Mouse (Mus musculus) neural tube, embryonic 11.5 days (tissue): ENCODE measurements around the gene Urod. TPM values are rescaled to one million over a fixed set of nuclear protein-coding genes. Genes with fewer than 3 reads are reported as not detected.

Experiments used
- ATAC-seq: fragments of 200-750 bp; cut with Nextera tagmentation; 2 replicates; pipeline ENCODE4 v1.8.0; 2017; ENCODE audit warnings: moderate number of reproducible peaks, mild to moderate bottlenecking, moderate TSS enrichment, moderate library complexity; ENCODE audit not compliant: insufficient read depth, low FRiP score, low TSS enrichment
- DNase-seq: peaks from one replicate; pipeline ENCODE4 v3.0.0-alpha.2; 2015; ENCODE audit warnings: low spot score
- H3K27ac ChIP-seq: fragments of 300-500 bp; sonication (generic); 2 replicates; pipeline ENCODE4 v1.5.1; 2014; ENCODE audit warnings: low read depth, mild to moderate bottlenecking, low read length
- H3K27me3 ChIP-seq: fragments of 300-500 bp; sonication (generic); 2 replicates; pipeline ENCODE4 v1.6.1; 2014; ENCODE audit warnings: mild to moderate bottlenecking, low read length, mixed read lengths; ENCODE audit not compliant: control insufficient read depth, insufficient read depth
- H3K36me3 ChIP-seq: fragments of 300-500 bp; sonication (generic); 2 replicates; pipeline ENCODE4 v1.6.1; 2014; ENCODE audit warnings: mild to moderate bottlenecking, low read length, moderate library complexity, mixed read lengths; ENCODE audit not compliant: control insufficient read depth, insufficient read depth
- H3K4me1 ChIP-seq: fragments of 300-500 bp; sonication (generic); 2 replicates; pipeline ENCODE4 v1.6.1; 2014; ENCODE audit warnings: low read length, mixed read lengths; ENCODE audit not compliant: control insufficient read depth, insufficient read depth
- H3K4me2 ChIP-seq: fragments of 300-500 bp; sonication (generic); 2 replicates; pipeline ENCODE4 v1.6.1; 2014; ENCODE audit warnings: low read depth, mild to moderate bottlenecking, moderate library complexity
- H3K4me3 ChIP-seq: fragments of 300-500 bp; sonication (generic); 2 replicates; pipeline ENCODE4 v1.5.1; 2014; ENCODE audit warnings: low read depth, low read length
- H3K9ac ChIP-seq: fragments of 300-500 bp; sonication (generic); 2 replicates; pipeline ENCODE4 v1.6.1; 2014; ENCODE audit warnings: mild to moderate bottlenecking, low read length
- H3K9me3 ChIP-seq: fragments of 300-500 bp; sonication (generic); 2 replicates; pipeline ENCODE4 v1.6.1; 2016; ENCODE audit warnings: low read length; ENCODE audit not compliant: control insufficient read depth
- WGBS: fragments of 180-500 bp; shearing (Covaris S2); extraction: QIAGEN DNeasy Blood & Tissue Kit; methylation state at CpG from one replicate; pipeline ENCODE4 v1.1.7; 2014; 5-methylcytosine and 5-hydroxymethylcytosine counted together
- polyA plus RNA-seq: library from polyadenylated mRNA; unstranded; fragments of >200 nt; fragmentation: Nextera tagmentation; extraction: Ambion mirVana; gene quantifications from 2 replicates; pipeline ENCODE4 v1.2.1, GENCODE M21; 2014

The Urod gene
- polyA plus RNA-seq, 1 experiment from 2014 or later, result 89.8 TPM

- Histone ChIP-seq H3K4me2 (no peak overlapping the region), H3K4me1 (0 out of 2 replicates have a peak, but pooled peaks cover 3% of the 10 kb centered on the region), H3K27ac (no peak overlapping the region), H3K27me3 (no peaks in the 10 kb centered on the region), H3K4me3 (no peak overlapping the region), H3K9me3 (no peaks in the 10 kb centered on the region), H3K36me3 (no peaks in the 10 kb centered on the region), H3K9ac (no peak overlapping the region)
- WGBS, result 91% methylated on average over 2 of the region's 2 CpGs
- ATAC-seq (no peak), DNase-seq (no peak)
Measured at GRCm38 (mm10) chr4:117017738-117018137, 23.5 kb upstream of the Urod start.

- Histone ChIP-seq H3K27ac (no peak overlapping the region), H3K4me2 (no peak overlapping the region), H3K4me3 (no peak overlapping the region), H3K9ac (no peak overlapping the region), H3K36me3 (no peaks in the 10 kb centered on the region), H3K9me3 (no peaks in the 10 kb centered on the region), H3K4me1 (0 out of 2 replicates have a peak, but pooled peaks cover under 1% of the 10 kb centered on the region), H3K27me3 (no peaks in the 10 kb centered on the region)
- DNase-seq (no peak), ATAC-seq (no peak)
- whole genome bisulfite sequencing, result 75% methylated on average over 4 of the region's 4 CpGs
Measured at GRCm38 (mm10) chr4:117014901-117015415, 20.7 kb upstream of the Urod start.

DNA sequence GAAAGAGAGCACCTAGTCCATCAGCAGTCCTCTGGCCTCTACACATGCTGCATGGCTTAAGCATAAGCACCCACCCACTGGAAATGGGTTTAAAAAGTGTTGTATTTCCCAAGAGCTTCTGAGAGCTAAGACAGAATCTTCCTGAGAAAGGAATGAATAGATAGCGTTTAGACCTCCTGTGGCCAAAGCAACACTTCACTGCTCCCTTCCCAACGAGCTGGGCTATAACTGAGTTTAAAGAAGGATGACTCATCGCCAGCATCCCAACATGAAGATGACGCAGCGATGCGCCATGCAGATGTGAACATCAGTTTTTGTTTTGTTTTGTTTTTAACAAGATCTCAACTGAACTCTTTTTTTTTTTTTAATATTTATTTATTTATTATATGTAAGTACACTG, 19.4 kb upstream of the Urod start:
- no peak for ATAC-seq
- 82% methylated on average over 6 of the region's 6 CpGs for WGBS
- H3K4me2 ChIP-seq, result no peak overlapping the region

DNA sequence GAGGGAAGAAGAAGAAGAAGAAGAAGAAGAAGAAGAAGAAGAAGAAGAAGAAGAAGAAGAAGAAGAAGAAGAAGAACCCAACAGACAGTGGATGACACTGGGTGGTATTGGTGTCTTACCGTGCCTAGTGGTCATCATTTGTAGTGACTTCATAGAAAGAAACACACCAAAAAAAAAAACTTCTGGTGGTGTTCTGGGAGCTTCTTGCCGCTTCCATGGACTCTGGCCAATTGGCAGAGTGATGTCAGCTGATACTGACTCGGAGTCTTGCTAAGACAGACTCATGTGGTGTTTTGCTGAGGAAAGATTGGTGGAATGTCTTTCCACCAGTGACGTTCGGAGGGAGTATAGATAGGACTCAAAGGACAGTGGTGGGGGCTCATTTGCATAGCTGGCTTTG, 16.0 kb upstream of the Urod start:
- H3K9ac ChIP-seq, result no peak overlapping the region
- H3K9me3 ChIP-seq, result no peaks in the 10 kb centered on the region
- H3K4me1 ChIP-seq, result no peaks in the 10 kb centered on the region
- H3K4me2 ChIP-seq, result no peak overlapping the region
- no peak overlapping the region for H3K4me3 ChIP-seq
- DNase-seq, result no peak
- no peak overlapping the region for H3K27ac ChIP-seq
- H3K36me3 ChIP-seq, result no peaks in the 10 kb centered on the region
- WGBS, result 86% methylated on average over 5 of the region's 5 CpGs
- no peak for ATAC-seq
- H3K27me3 ChIP-seq, result no peaks in the 10 kb centered on the region

More for the DNA sequence above, 19.4 kb upstream of the Urod start:
- DNase-seq, result no peak
- Histone ChIP-seq H3K36me3 (no peaks in the 10 kb centered on the region), H3K27ac (no peak overlapping the region), H3K4me3 (no peak overlapping the region), H3K27me3 (no peaks in the 10 kb centered on the region), H3K4me1 (no peaks in the 10 kb centered on the region), H3K9ac (no peak overlapping the region), H3K9me3 (no peaks in the 10 kb centered on the region)

DNA sequence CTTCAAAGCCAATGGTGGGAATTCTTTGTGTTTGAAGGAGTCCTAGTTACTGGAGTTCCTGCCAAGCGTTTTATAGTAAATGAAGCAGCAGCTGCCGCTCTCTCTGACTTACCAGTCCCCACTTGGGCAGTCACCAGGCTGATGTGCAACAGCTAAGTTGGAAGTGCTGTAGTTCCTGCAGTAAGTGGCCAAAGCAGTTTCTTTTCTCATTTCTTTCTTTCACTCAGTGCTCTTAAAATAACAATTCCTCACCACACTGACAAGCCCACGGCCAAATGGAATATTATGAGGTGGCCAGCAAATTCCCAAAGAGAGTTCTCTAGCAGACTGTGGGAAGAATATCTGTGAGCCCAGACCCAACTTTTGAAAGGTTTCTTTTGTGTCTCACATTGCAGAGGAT, 12.8 kb upstream of the Urod start:
- no peaks in the 10 kb centered on the region for H3K36me3 ChIP-seq
- no peak overlapping the region for H3K27ac ChIP-seq
- no peaks in the 10 kb centered on the region for H3K27me3 ChIP-seq
- H3K9ac ChIP-seq, result no peak overlapping the region
- DNase-seq (no peak), ATAC-seq (no peak)
- H3K4me2 ChIP-seq, result no peak overlapping the region
- 77% methylated on average over 3 of the region's 3 CpGs for WGBS
- no peaks in the 10 kb centered on the region for H3K4me1 ChIP-seq
- H3K4me3 ChIP-seq, result no peak overlapping the region
- no peaks in the 10 kb centered on the region for H3K9me3 ChIP-seq

DNA sequence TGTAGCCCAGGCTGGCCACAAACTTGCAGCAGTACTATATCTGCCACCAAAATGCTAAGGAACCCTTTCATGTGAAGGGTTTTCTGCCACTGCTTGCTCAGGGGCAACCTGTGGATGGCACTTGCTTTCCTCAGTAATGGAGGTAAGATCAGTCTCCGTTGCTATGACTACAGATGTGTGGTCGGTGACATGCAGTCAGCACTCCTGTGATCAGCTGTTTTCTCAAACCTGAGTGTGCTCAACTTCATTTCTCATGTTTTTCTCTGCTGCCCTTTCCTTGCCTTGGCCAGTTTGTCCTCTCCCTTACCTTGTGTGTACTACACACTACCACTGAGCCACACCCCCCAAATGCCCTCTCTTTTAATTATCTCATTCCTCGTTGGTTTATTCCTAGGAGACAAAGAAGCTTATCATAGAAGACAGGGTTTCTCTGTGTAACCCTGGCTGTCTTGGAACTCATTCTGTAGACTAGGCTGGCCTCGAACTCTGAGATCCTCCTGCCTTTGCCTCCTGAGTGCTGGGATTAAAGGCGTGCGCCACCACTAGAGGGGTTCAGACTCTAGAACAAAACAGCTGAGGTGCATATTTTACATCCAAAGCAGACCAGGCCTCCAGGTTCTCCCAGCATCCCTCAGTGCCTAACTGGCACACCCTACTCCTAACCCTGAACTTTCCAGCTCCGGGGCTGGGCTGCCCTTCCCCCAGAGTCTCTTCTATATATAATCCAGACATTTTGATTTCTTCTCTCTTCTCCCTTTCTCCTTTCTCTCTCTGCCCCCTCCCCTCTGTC, 11.6 kb upstream of the Urod start:
- no peak for ATAC-seq
- no peak overlapping the region for H3K27ac ChIP-seq

GRCm38 (mm10) chr4:117004649-117005048, 10.4 kb upstream of the Urod start:
- Histone ChIP-seq H3K4me1 (no peaks in the 10 kb centered on the region), H3K27ac (no peak overlapping the region), H3K9me3 (no peaks in the 10 kb centered on the region), H3K4me3 (no peak overlapping the region), H3K27me3 (no peaks in the 10 kb centered on the region), H3K9ac (no peak overlapping the region), H3K4me2 (no peak overlapping the region), H3K36me3 (no peaks in the 10 kb centered on the region)
- DNase-seq (no peak), ATAC-seq (no peak)
- 87% methylated on average over 4 of the region's 4 CpGs for WGBS

More for the DNA sequence above, 11.6 kb upstream of the Urod start:
- H3K36me3 ChIP-seq, result no peaks in the 10 kb centered on the region
- no peak overlapping the region for H3K4me3 ChIP-seq
- WGBS, result 79% methylated on average over 7 of the region's 7 CpGs
- H3K4me1 ChIP-seq, result no peaks in the 10 kb centered on the region
- DNase-seq, result no peak
- H3K4me2 ChIP-seq, result no peak overlapping the region
- no peaks in the 10 kb centered on the region for H3K27me3 ChIP-seq
- no peaks in the 10 kb centered on the region for H3K9me3 ChIP-seq
- H3K9ac ChIP-seq, result no peak overlapping the region

DNA sequence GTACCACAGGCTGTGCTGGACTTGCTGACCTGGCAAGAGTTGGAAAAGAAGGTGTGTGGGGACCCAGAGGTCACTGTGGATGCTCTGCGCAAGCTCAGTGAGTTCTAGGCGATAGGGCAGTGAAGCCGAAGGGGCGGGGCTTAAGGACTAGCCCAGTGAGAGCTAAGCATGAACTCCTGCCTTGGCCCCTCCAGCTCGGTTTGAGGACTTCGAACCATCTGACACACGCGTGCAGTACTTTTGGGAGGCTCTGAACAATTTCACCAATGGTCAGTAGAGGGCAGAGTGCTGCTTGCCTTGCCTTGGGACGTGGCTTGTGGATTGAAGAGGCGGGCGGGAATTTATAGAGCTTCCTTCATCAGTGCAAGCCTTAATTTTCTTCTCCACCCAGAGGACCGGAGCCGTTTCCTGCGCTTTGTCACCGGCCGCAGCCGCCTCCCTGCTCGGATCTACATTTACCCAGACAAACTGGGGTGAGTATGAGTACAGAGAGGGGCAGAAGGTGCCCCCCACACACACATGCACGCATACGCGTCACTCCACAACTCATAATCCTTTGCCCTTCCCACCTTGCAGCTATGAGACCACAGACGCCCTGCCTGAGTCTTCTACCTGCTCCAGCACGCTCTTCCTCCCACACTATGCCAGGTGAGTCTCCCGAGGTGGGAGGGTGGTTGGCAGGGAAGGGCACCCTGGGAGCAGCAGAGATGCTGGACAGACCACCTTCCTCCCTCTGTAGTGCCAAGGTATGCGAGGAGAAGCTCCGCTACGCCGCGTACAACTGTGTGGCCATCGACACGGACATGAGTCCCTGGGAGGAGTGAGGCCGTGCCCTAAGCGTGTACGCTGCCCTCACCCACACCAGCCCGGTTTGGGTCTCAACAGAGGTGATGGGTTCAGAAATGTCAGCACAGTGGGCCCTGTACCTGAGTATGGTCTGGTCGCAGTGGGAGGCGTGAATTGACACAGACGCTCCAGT, 8.6 kb upstream of the Urod start:
- H3K27me3 ChIP-seq, result no peaks in the 10 kb centered on the region
- peak; percentile 59 for DNase-seq
- H3K27ac ChIP-seq, result no peak overlapping the region
- H3K4me1 ChIP-seq, result no peaks in the 10 kb centered on the region
- no peaks in the 10 kb centered on the region for H3K9me3 ChIP-seq
- 57% methylated on average over 38 of the region's 38 CpGs for WGBS
- no peak overlapping the region for H3K4me3 ChIP-seq
- H3K4me2 ChIP-seq, result no peak overlapping the region
- H3K9ac ChIP-seq, result peak overlapping the region; percentile 3; the same call in 1 of the 2 replicates
- ATAC-seq, result 0 out of 2 replicates have a peak, but pooled peaks have one; percentile 23
- peaks cover 2% of the 10 kb centered on the region; the same call in 1 of the 2 replicates for H3K36me3 ChIP-seq
